Mouse (Mus musculus) MEL (cell line): Measurements from ENCODE around the gene Pold1. TPM values are rescaled to one million over a fixed set of nuclear protein-coding genes. Genes with fewer than 3 reads are reported as not detected.

Experiments used
- DNase-seq: peaks from one replicate; pipeline ENCODE4 v3.0.0; 2011; ENCODE audit warnings: low read depth, low spot score
- H3K27ac ChIP-seq: 2 replicates; pipeline ENCODE4 v1.5.1; 2012; ENCODE audit warnings: low read depth, mild to moderate bottlenecking, control low read depth, low read length, moderate library complexity; ENCODE audit not compliant: control insufficient read depth
- H3K27me3 ChIP-seq, 2 experiments: fragments of 150-350 bp in 1 of 2; sonication (generic) in 1 of 2; 2 replicates each; pipeline ENCODE4 v1.6.1; 2012; ENCODE audit warnings: low read length in 2 of 2, mild to moderate bottlenecking in 2 of 2, improper control_type of control experiment in 1 of 2, moderate library complexity in 1 of 2; ENCODE audit not compliant: insufficient read depth in 2 of 2, control insufficient read depth in 1 of 2
- H3K36me3 ChIP-seq, 2 experiments: 2 replicates each; pipeline ENCODE4 v1.6.1; 2012 to 2014; ENCODE audit warnings: low read length in 2 of 2, improper control_type of control experiment in 1 of 2, inconsistent platforms in 1 of 2, mild to moderate bottlenecking in 1 of 2; ENCODE audit not compliant: insufficient read depth in 2 of 2, control insufficient read depth in 1 of 2
- H3K4me1 ChIP-seq, 2 experiments: fragments of 150-350 bp in 1 of 2; sonication (generic) in 1 of 2; 2 replicates each; pipeline ENCODE4 v1.6.1; 2012; ENCODE audit warnings: low read length in 2 of 2, improper control_type of control experiment in 1 of 2, mild to moderate bottlenecking in 1 of 2; ENCODE audit not compliant: insufficient read depth in 2 of 2, control insufficient read depth in 1 of 2
- H3K4me3 ChIP-seq, 2 experiments: fragments of 150-350 bp in 1 of 2; sonication (generic) in 1 of 2; 2 replicates each; pipeline ENCODE4 v1.5.1; 2012; ENCODE audit warnings: low read depth in 2 of 2, low read length in 2 of 2, mild to moderate bottlenecking in 2 of 2, moderate library complexity in 2 of 2, control low read depth in 1 of 2, improper control_type of control experiment in 1 of 2; ENCODE audit not compliant: control insufficient read depth in 1 of 2, insufficient read depth in 1 of 2
- H3K79me2 ChIP-seq: 2 replicates; pipeline ENCODE4 v1.6.1; 2012; ENCODE audit warnings: mild to moderate bottlenecking, low read length, moderate library complexity; ENCODE audit not compliant: control insufficient read depth, poor library complexity, insufficient read depth
- H3K9ac ChIP-seq: 2 replicates; pipeline ENCODE4 v1.6.1; 2012; ENCODE audit warnings: low read depth, mild to moderate bottlenecking, control low read depth, low read length, moderate library complexity; ENCODE audit not compliant: control insufficient read depth, poor library complexity, severe bottlenecking
- H3K9me3 ChIP-seq: fragments of 150-350 bp; sonication (generic); replicated peaks from 2 replicates; pipeline ENCODE4 v1.6.1; 2012; ENCODE audit warnings: mild to moderate bottlenecking, low read length, improper control_type of control experiment, moderate library complexity; ENCODE audit not compliant: insufficient read depth
- E2F4 ChIP-seq: IDR thresholded peaks from 2 replicates; pipeline ENCODE4 v1.6.1; 2011; ENCODE audit warnings: low read depth, low read length, improper control_type of control experiment, borderline replicate concordance
- EP300 ChIP-seq, 2 experiments: IDR thresholded peaks; 2 replicates each; pipeline ENCODE4 v1.6.1; 2011; ENCODE audit warnings: improper control_type of control experiment in 2 of 2, low read length in 2 of 2, low read depth in 1 of 2, mild to moderate bottlenecking in 1 of 2
- GATA1 ChIP-seq: IDR thresholded peaks from 2 replicates; pipeline ENCODE4 v1.6.1; 2011; ENCODE audit warnings: low read depth, low read length, improper control_type of control experiment
- JUND ChIP-seq: IDR thresholded peaks from 2 replicates; pipeline ENCODE4 v1.6.1; 2011; ENCODE audit warnings: low read depth, mild to moderate bottlenecking, improper control_type of control experiment, low read length
- KAT2A ChIP-seq: conservative IDR thresholded peaks from 2 replicates; pipeline ENCODE4 v1.6.1; 2012; ENCODE audit warnings: low read depth, low read length, improper control_type of control experiment, inconsistent platforms
- MAX ChIP-seq: IDR thresholded peaks from 2 replicates; pipeline ENCODE4 v1.6.1; 2011; ENCODE audit warnings: low read length, improper control_type of control experiment
- MAZ ChIP-seq: IDR thresholded peaks from 2 replicates; pipeline ENCODE4 v1.6.1; 2012; ENCODE audit warnings: low read depth, mild to moderate bottlenecking, inconsistent platforms, low read length, improper control_type of control experiment
- MEF2A ChIP-seq: IDR thresholded peaks from 2 replicates; pipeline ENCODE4 v1.6.1; 2014; ENCODE audit warnings: low read depth, mild to moderate bottlenecking, inconsistent platforms, low read length, improper control_type of control experiment; ENCODE audit not compliant: poor library complexity, insufficient replicate concordance, severe bottlenecking; ENCODE audit errors: extremely low read depth
- MYB ChIP-seq: IDR thresholded peaks from 2 replicates; pipeline ENCODE4 v1.6.1; 2011; ENCODE audit warnings: mild to moderate bottlenecking, low read depth, low read length, improper control_type of control experiment
- NELFE ChIP-seq: IDR thresholded peaks from 2 replicates; pipeline ENCODE4 v1.6.1; 2011; ENCODE audit warnings: low read depth, low read length, improper control_type of control experiment
- POLR2A ChIP-seq, 2 experiments: IDR thresholded peaks; 2 replicates each; pipeline ENCODE4 v1.6.1; 2011 to 2012; ENCODE audit warnings: low read length in 2 of 2, mild to moderate bottlenecking in 2 of 2, control low read depth in 1 of 2, improper control_type of control experiment in 1 of 2, low read depth in 1 of 2, moderate library complexity in 1 of 2; ENCODE audit not compliant: control insufficient read depth in 1 of 2, insufficient read depth in 1 of 2, poor library complexity in 1 of 2
- POLR2AphosphoS2 ChIP-seq: IDR thresholded peaks from 2 replicates; pipeline ENCODE4 v1.6.1; 2011; ENCODE audit warnings: low read length, improper control_type of control experiment
- POLR2AphosphoS5 ChIP-seq: IDR thresholded peaks from 2 replicates; pipeline ENCODE4 v1.6.1; 2012; ENCODE audit warnings: low read depth, borderline replicate concordance, mild to moderate bottlenecking, inconsistent platforms, low read length, moderate library complexity, mixed read lengths
- RCOR1 ChIP-seq: IDR thresholded peaks from 2 replicates; pipeline ENCODE4 v1.6.1; 2012; ENCODE audit warnings: low read depth, mild to moderate bottlenecking, inconsistent platforms, low read length, improper control_type of control experiment
- SIN3A ChIP-seq: IDR thresholded peaks from 2 replicates; pipeline ENCODE4 v1.6.1; 2012; ENCODE audit warnings: low read length, improper control_type of control experiment, inconsistent platforms
- TCF12 ChIP-seq: IDR thresholded peaks from 2 replicates; pipeline ENCODE4 v1.6.1; 2014; ENCODE audit warnings: low read depth, mild to moderate bottlenecking, inconsistent platforms, low read length, improper control_type of control experiment, moderate library complexity
- USF2 ChIP-seq, 2 experiments: IDR thresholded peaks; 2 replicates each; pipeline ENCODE4 v1.6.1; 2011 to 2012; ENCODE audit warnings: improper control_type of control experiment in 2 of 2, low read length in 2 of 2, borderline replicate concordance in 1 of 2, inconsistent platforms in 1 of 2, low read depth in 1 of 2, mild to moderate bottlenecking in 1 of 2; ENCODE audit not compliant: insufficient read depth in 1 of 2
- ZC3H11A ChIP-seq: IDR thresholded peaks from 2 replicates; pipeline ENCODE4 v1.6.1; 2012; ENCODE audit warnings: low read depth, mild to moderate bottlenecking, inconsistent platforms, low read length, improper control_type of control experiment
- ZKSCAN1 ChIP-seq: IDR thresholded peaks from 2 replicates; pipeline ENCODE4 v1.6.1; 2012; ENCODE audit warnings: low read depth, mild to moderate bottlenecking, inconsistent platforms, low read length, improper control_type of control experiment, moderate library complexity
- ZMIZ1 ChIP-seq: IDR thresholded peaks from 2 replicates; pipeline ENCODE4 v1.6.1; 2012; ENCODE audit warnings: low read depth, mild to moderate bottlenecking, inconsistent platforms, low read length, improper control_type of control experiment, moderate library complexity
- ZNF384 ChIP-seq: IDR thresholded peaks from 2 replicates; pipeline ENCODE4 v1.6.1; 2012; ENCODE audit warnings: low read depth, mild to moderate bottlenecking, inconsistent platforms, low read length, improper control_type of control experiment
- polyA plus RNA-seq, 2 experiments: library from polyadenylated mRNA; stranded (reverse) in 1 of 2; unstranded in 1 of 2; fragments of >175 nt in 1 of 2; fragments of >200 nt in 1 of 2; gene quantifications; 2 replicates each; pipeline versions ENCODE4 v1.2.1 to v1.2.4; 2012; ENCODE audit warnings: low replicate concordance in 2 of 2, low read depth in 1 of 2; ENCODE audit not compliant: insufficient read length in 2 of 2, insufficient read depth in 1 of 2, missing spikeins in 1 of 2
- total RNA-seq: library from RNA; depleted of rRNA; stranded (reverse); fragments of 300-350 nt; gene quantifications from 2 replicates; pipeline ENCODE4 v1.2.3, GENCODE M21; 2012

The Pold1 gene
- total and polyA plus RNA-seq, 3 experiments = 87.8 to 104 TPM; not detected in 1

- TF ChIP-seq ZC3H11A (peak; percentile 30; the same call in 1 of the 2 replicates), MYB (no peak), KAT2A (no peak), ZMIZ1 (no peak), ZNF384 (no peak), E2F4 (no peak), MAZ (no peak), MAX (no peak), SIN3A (no peak), NELFE (no peak)
- TF ChIP-seq, all 39 proteins: peak for 4
Observed at GRCm38 (mm10) chr7:44484841-44485571, 63.6 kb downstream of the Pold1 start (continued).

- peaks cover 0 to 6% of the 10 kb centered on the region in 2 experiments; a peak in 2 of 4 replicates for H3K36me3 ChIP-seq
- H3K27ac ChIP-seq = no peak overlapping the region
- no peak overlapping the region for H3K4me3 ChIP-seq
- no peak for DNase-seq
- H3K9me3 ChIP-seq = no peaks in the 10 kb centered on the region
- TF ChIP-seq POLR2AphosphoS5 (no peak), RCOR1 (no peak), JUND (no peak), POLR2AphosphoS2 (no peak), USF2 (IDR thresholded peaks at IDR 0.05; ENCODE audit: borderline replicate concordance in 1 of 2, insufficient read depth in 1 of 2, low read depth in 1 of 2, low read length in 2 of 2) (no peak), GATA1 (no peak), MEF2A (no peak), ZKSCAN1 (no peak), TCF12 (no peak), POLR2A (IDR thresholded peaks at IDR 0.05; ENCODE audit: control insufficient read depth in 1 of 2, insufficient read depth in 1 of 2, low read depth in 1 of 2, low read length in 2 of 2, poor library complexity in 1 of 2) (no peak), EP300 (IDR thresholded peaks at IDR 0.05; ENCODE audit: low read depth in 1 of 2, low read length in 2 of 2) (no peak)
- H3K79me2 ChIP-seq = no peaks in the 10 kb centered on the region
- H3K9ac ChIP-seq = no peak overlapping the region
- H3K27me3 ChIP-seq = no peaks in the 10 kb centered on the region
- H3K4me1 ChIP-seq = peaks cover 4 to 28% of the 10 kb centered on the region in 2 experiments
Observed at GRCm38 (mm10) chr7:44484109-44484508, 64.5 kb downstream of the Pold1 start.
